ENCODE assay signal across 9 mouse cellular contexts in the genomic region with DNA sequence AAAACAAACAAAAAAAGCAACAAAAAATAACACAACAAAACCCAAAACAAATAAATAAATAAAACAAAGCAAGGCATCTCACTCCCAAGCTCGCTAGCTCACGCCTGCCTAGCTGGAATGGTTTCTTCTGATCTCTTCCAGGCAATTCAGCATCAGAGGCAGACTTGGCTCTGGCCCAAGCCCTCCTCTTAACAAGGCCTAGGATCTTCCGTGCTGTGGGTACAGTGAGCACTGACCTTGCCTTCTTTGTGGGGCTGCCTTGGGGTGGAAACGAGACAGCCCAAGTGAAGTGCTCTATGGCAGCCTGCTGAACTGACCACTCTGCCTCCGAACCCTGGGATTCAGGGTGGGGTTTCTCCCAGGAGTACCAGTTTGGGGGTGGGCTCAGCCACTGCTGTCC. TPM values are rescaled to one million over a fixed set of nuclear protein-coding genes. Genes with fewer than 3 reads are reported as not detected.
DNase-seq lines count a peak whose midpoint lies in the region; ATAC-seq lines count a peak whose summit lies in the region.
"Had no signal": no experiment of that assay in that cellular context is flagged by ENCODE, and none has a peak within 500 bp of the region (broad histone marks: within the 10 kb centered on the region; RNA-seq: fewer than 3 reads in every experiment).

No protein-coding gene starts in this region.

- WGBS in embryonic facial prominence, embryonic 15.5 days, result 28% methylated on average over 5 of the region's 5 CpGs
- WGBS in heart, embryonic 13.5 days, result 24% methylated on average over 5 of the region's 5 CpGs
- 34% methylated on average over 5 of the region's 5 CpGs for WGBS in kidney, embryonic 16.5 days
- WGBS in lung, embryonic 15.5 days, result 15% methylated on average over 5 of the region's 5 CpGs

- H3K9ac ChIP-seq in embryonic facial prominence, embryonic 15.5 days, result no peak overlapping the region
- H3K9ac ChIP-seq in heart, embryonic 13.5 days, result peak overlapping the region; percentile 67
- H3K9ac ChIP-seq in kidney, embryonic 16.5 days (replicated peaks; ENCODE audit: low read length), result peak overlapping the region; percentile 39; the same call in 1 of the 2 replicates
- H3K9ac ChIP-seq in lung, embryonic 15.5 days, result peak overlapping the region; percentile 20; the same call in 1 of the 2 replicates

- peaks cover 39% of the 10 kb centered on the region for H3K4me1 ChIP-seq in embryonic facial prominence, embryonic 15.5 days
- peaks cover 49% of the 10 kb centered on the region for H3K4me1 ChIP-seq in heart, embryonic 13.5 days
- peaks cover 32% of the 10 kb centered on the region for H3K4me1 ChIP-seq in kidney, embryonic 16.5 days (ENCODE audit: insufficient read depth, low read length)
- H3K4me1 ChIP-seq in lung, embryonic 15.5 days, result peaks cover 51% of the 10 kb centered on the region

- no peaks in the 10 kb centered on the region for H3K9me3 ChIP-seq in embryonic facial prominence, embryonic 15.5 days (replicated peaks)
- no peaks in the 10 kb centered on the region for H3K9me3 ChIP-seq in heart, embryonic 13.5 days
- no peaks in the 10 kb centered on the region for H3K9me3 ChIP-seq in kidney, embryonic 16.5 days (ENCODE audit: low read length)
- H3K9me3 ChIP-seq in lung, embryonic 15.5 days, result no peaks in the 10 kb centered on the region

- H3K27me3 ChIP-seq in embryonic facial prominence, embryonic 15.5 days, result no peaks in the 10 kb centered on the region
- no peaks in the 10 kb centered on the region for H3K27me3 ChIP-seq in heart, embryonic 13.5 days (replicated peaks)
- H3K27me3 ChIP-seq in kidney, embryonic 16.5 days (ENCODE audit: insufficient read depth, low read length), result no peaks in the 10 kb centered on the region
- no peaks in the 10 kb centered on the region for H3K27me3 ChIP-seq in lung, embryonic 15.5 days

- peak; percentile 54 to 58 for DNase-seq in heart, adult 18-20 months
- DNase-seq in heart, adult 8-10 months (ENCODE audit: low spot score), result no peak
- peak; percentile 57 for DNase-seq in right cerebral cortex, postnatal 25 days
- no peak for DNase-seq in spleen, adult 18-20 months

- H3K27ac ChIP-seq in embryonic facial prominence, embryonic 15.5 days (replicated peaks), result peak overlapping the region; percentile 67
- H3K27ac ChIP-seq in heart, embryonic 13.5 days (replicated peaks), result peak overlapping the region; percentile 81
- peak overlapping the region; percentile 85 for H3K27ac ChIP-seq in kidney, embryonic 16.5 days (ENCODE audit: low read length)
- H3K27ac ChIP-seq in lung, embryonic 15.5 days, result peak overlapping the region; percentile 82

- no peak overlapping the region for H3K4me2 ChIP-seq in embryonic facial prominence, embryonic 15.5 days (replicated peaks)
- peak overlapping the region; percentile 40 for H3K4me2 ChIP-seq in heart, embryonic 13.5 days
- H3K4me2 ChIP-seq in kidney, embryonic 16.5 days (replicated peaks; ENCODE audit: low read depth, low read length), result peak overlapping the region; percentile 10; the same call in 1 of the 2 replicates
- H3K4me2 ChIP-seq in lung, embryonic 15.5 days, result 0 out of 2 replicates have a peak overlapping the region, but pooled peaks have one; percentile 18

- no peaks in the 10 kb centered on the region for H3K36me3 ChIP-seq in embryonic facial prominence, embryonic 15.5 days
- no peaks in the 10 kb centered on the region for H3K36me3 ChIP-seq in heart, embryonic 13.5 days
- H3K36me3 ChIP-seq in kidney, embryonic 16.5 days (ENCODE audit: insufficient read depth, low read length), result no peaks in the 10 kb centered on the region
- no peaks in the 10 kb centered on the region for H3K36me3 ChIP-seq in lung, embryonic 15.5 days

- no peak overlapping the region for H3K4me3 ChIP-seq in embryonic facial prominence, embryonic 15.5 days (replicated peaks)
- no peak overlapping the region for H3K4me3 ChIP-seq in heart, embryonic 13.5 days
- H3K4me3 ChIP-seq in kidney, embryonic 16.5 days (ENCODE audit: low read length), result no peak overlapping the region
- H3K4me3 ChIP-seq in lung, embryonic 15.5 days, result no peak overlapping the region
- H3K4me3 ChIP-seq: erythroblast, embryonic 14.5 days had no signal

- peak; percentile 14 for ATAC-seq in embryonic facial prominence, embryonic 15.5 days (ENCODE audit: insufficient number of reproducible peaks, low FRiP score, low TSS enrichment, low read depth)
- ATAC-seq in heart, embryonic 13.5 days (ENCODE audit: extremely low read depth, insufficient number of reproducible peaks, low FRiP score, low TSS enrichment), result no peak
- peak; percentile 55 for ATAC-seq in kidney, embryonic 16.5 days (ENCODE audit: low FRiP score, low TSS enrichment)
- peak; percentile 51; the same call in 1 of the 2 replicates for ATAC-seq in lung, embryonic 15.5 days (ENCODE audit: borderline replicate concordance, extremely low read depth, low FRiP score, low TSS enrichment)

RNA-seq across cellular contexts. Expression of a gene that starts 52.0 kb away (rescaled TPM):
- total RNA-seq in heart, adult 18-20 months (2021), result 1 to 10 TPM in 1 of 2 experiments, under 1 TPM in 1; 0.57 to 1.2 TPM
- 1 to 10 TPM in 3 of 4 experiments, under 1 TPM in 1; 0.69 to 2.3 (median 1.5) TPM for total RNA-seq in heart, adult 8-10 months (2022)
- polyA plus RNA-seq in embryonic facial prominence, embryonic 15.5 days (2015; fragmentation: Nextera tagmentation; extraction: Ambion mirVana), result 1.8 and 3.2 TPM in 2 replicates
- polyA plus RNA-seq in heart, embryonic 13.5 days (2015; fragmentation: Nextera tagmentation; extraction: Ambion mirVana), result 2.1 and 2.4 TPM in 2 replicates
- polyA plus RNA-seq in kidney, embryonic 16.5 days (2015; fragmentation: Nextera tagmentation; extraction: Ambion mirVana), result 1.5 and 2.5 TPM in 2 replicates
- 0.68 and 1.0 TPM in 2 replicates for polyA plus RNA-seq in lung, embryonic 15.5 days (2015; fragmentation: Nextera tagmentation; extraction: Ambion mirVana)
- polyA plus RNA-seq: erythroblast, embryonic 14.5 days had no signal

Comparison
In these comparisons a context has a peak if more than half of its experiments do, and no peak if none do; other contexts are left out.
1. DNase-seq: peak in heart, adult 18-20 months (2 of 2) and right cerebral cortex, postnatal 25 days (single experiment); none in heart, adult 8-10 months (single experiment) and spleen, adult 18-20 months (0 of 2).
2. Peak in every context shown above with its lines, with median percentiles within 50 percentile points of each other: H3K27ac ChIP-seq.